11 mouse cellular contexts compared by ENCODE assay signal in the genomic region with DNA sequence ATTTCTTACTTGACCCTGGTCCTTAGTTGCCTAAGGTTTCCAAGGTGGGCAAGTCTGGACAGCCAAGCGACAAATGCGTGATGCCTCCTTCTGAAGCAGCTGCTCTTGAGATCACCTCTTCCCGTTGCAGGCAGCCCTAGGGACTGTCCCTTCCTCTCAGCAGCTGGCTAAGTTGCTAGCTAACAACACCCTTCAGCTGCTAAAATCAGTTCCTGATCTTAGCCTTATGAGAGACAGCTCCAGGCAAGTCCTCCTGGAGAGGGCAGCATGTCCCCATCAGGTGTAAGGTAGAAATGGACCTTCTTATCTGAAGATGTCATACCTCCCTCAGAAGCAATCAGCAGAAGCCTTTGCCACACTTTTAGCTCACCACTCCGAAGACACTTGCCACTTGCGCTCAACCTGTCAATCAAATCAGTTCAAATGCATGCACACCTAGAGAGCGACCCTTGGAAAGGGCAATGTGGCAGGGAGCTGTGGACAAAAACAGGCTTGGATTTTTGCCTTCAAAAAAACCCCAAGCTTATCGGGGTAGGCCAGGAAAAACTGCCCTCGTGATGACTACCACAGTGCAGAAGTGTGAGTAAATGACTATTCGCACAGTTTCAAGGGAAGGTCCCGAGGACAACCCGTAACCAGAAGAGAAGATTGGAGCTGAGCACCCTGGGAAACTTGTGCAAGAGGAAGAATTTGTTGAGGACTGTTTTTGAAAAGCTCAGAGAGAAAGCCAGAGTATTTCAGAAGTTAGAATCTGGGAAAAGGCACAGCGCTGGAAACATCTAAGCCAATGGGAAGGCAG. TPM values are rescaled to one million over a fixed set of nuclear protein-coding genes. Genes with fewer than 3 reads are reported as not detected.
DNase-seq lines count a peak whose midpoint lies in the region; ATAC-seq and TF ChIP-seq lines count a peak whose summit lies in the region.
"Had no signal": no experiment of that assay in that cellular context is flagged by ENCODE, and none has a peak within 500 bp of the region (broad histone marks: within the 10 kb centered on the region; RNA-seq: fewer than 3 reads in every experiment).

No protein-coding gene starts in this region.

- no peak for TF ChIP-seq POLR2A in heart, adult 2 months (IDR thresholded peaks at IDR 0.05; ENCODE audit: insufficient read depth, low read depth, low read length)

- no peak overlapping the region for H3K4me3 ChIP-seq in intestine, postnatal 0 days (ENCODE audit: low read depth, low read length)
- H3K4me3 ChIP-seq in intestine, embryonic 15.5 days (replicated peaks): no peak overlapping the region
- H3K4me3 ChIP-seq in neural tube, embryonic 15.5 days (replicated peaks): no peak overlapping the region
- no peak overlapping the region for H3K4me3 ChIP-seq in heart, adult 2 months
- no peak overlapping the region for H3K4me3 ChIP-seq in stomach, postnatal 0 days (ENCODE audit: low read depth, low read length)
- H3K4me3 ChIP-seq: forebrain, embryonic 13.5 days; neural tube, embryonic 13.5 days had no signal

- 79% methylated on average over 12 of the region's 12 CpGs for WGBS in intestine, postnatal 0 days
- WGBS in intestine, embryonic 15.5 days: 80% methylated on average over 12 of the region's 12 CpGs
- WGBS in neural tube, embryonic 15.5 days: 88% methylated on average over 12 of the region's 12 CpGs
- WGBS in heart, adult 2 months: 45% methylated on average over 12 of the region's 12 CpGs
- WGBS in stomach, postnatal 0 days: 72% methylated on average over 12 of the region's 12 CpGs

- H3K79me2 ChIP-seq in heart, adult 2 months (replicated peaks; ENCODE audit: control insufficient read depth, insufficient read depth, low read length): no peaks in the 10 kb centered on the region

- no peaks in the 10 kb centered on the region for H3K27me3 ChIP-seq in intestine, postnatal 0 days (replicated peaks; ENCODE audit: control insufficient read depth, insufficient read depth, low read length)
- no peaks in the 10 kb centered on the region for H3K27me3 ChIP-seq in intestine, embryonic 15.5 days (replicated peaks)
- no peaks in the 10 kb centered on the region for H3K27me3 ChIP-seq in neural tube, embryonic 15.5 days (replicated peaks)
- H3K27me3 ChIP-seq in heart, adult 2 months (ENCODE audit: control insufficient read depth, insufficient read depth, low read length): no peaks in the 10 kb centered on the region
- no peaks in the 10 kb centered on the region for H3K27me3 ChIP-seq in stomach, postnatal 0 days (ENCODE audit: control insufficient read depth, insufficient read depth, low read length)
- H3K27me3 ChIP-seq: forebrain, embryonic 13.5 days; neural tube, embryonic 13.5 days had no signal

- ATAC-seq in intestine, postnatal 0 days: no peak
- ATAC-seq in intestine, embryonic 15.5 days: no peak
- ATAC-seq in neural tube, embryonic 15.5 days (ENCODE audit: low FRiP score): 0 out of 2 replicates have a peak, but pooled peaks have one; percentile 30
- no peak for ATAC-seq in stomach, postnatal 0 days (ENCODE audit: low FRiP score, low TSS enrichment)
- ATAC-seq: forebrain, embryonic 13.5 days; inflammation-experienced regulatory T-cells, adult 6 months had no signal

- H3K4me2 ChIP-seq in intestine, postnatal 0 days (replicated peaks; ENCODE audit: low read depth): no peak overlapping the region
- no peak overlapping the region for H3K4me2 ChIP-seq in intestine, embryonic 15.5 days (replicated peaks)
- H3K4me2 ChIP-seq in neural tube, embryonic 15.5 days: no peak overlapping the region
- no peak overlapping the region for H3K4me2 ChIP-seq in stomach, postnatal 0 days (replicated peaks; ENCODE audit: low read depth)
- H3K4me2 ChIP-seq: forebrain, embryonic 13.5 days; neural tube, embryonic 13.5 days had no signal

- no peak overlapping the region for H3K27ac ChIP-seq in intestine, postnatal 0 days (ENCODE audit: low read depth, low read length)
- no peak overlapping the region for H3K27ac ChIP-seq in intestine, embryonic 15.5 days
- H3K27ac ChIP-seq in neural tube, embryonic 15.5 days (replicated peaks): no peak overlapping the region
- H3K27ac ChIP-seq in heart, adult 2 months: no peak overlapping the region
- no peak overlapping the region for H3K27ac ChIP-seq in stomach, postnatal 0 days (replicated peaks)
- H3K27ac ChIP-seq: forebrain, embryonic 13.5 days; neural tube, embryonic 13.5 days had no signal

- intact Hi-C loops in heart, adult 2 months (cut with DNase I): no loop called here

- no peaks in the 10 kb centered on the region for H3K9me3 ChIP-seq in intestine, postnatal 0 days (ENCODE audit: control insufficient read depth)
- no peaks in the 10 kb centered on the region for H3K9me3 ChIP-seq in intestine, embryonic 15.5 days
- no peaks in the 10 kb centered on the region for H3K9me3 ChIP-seq in neural tube, embryonic 15.5 days (replicated peaks)
- no peaks in the 10 kb centered on the region for H3K9me3 ChIP-seq in stomach, postnatal 0 days (ENCODE audit: control insufficient read depth, low read length)
- H3K9me3 ChIP-seq: forebrain, embryonic 13.5 days; neural tube, embryonic 13.5 days had no signal

- H3K4me1 ChIP-seq in intestine, postnatal 0 days (replicated peaks; ENCODE audit: control insufficient read depth, insufficient read depth, low read length): no peaks in the 10 kb centered on the region
- peaks cover 10% of the 10 kb centered on the region; the same call in 1 of the 2 replicates for H3K4me1 ChIP-seq in intestine, embryonic 15.5 days (replicated peaks)
- H3K4me1 ChIP-seq in neural tube, embryonic 15.5 days: peaks cover 15% of the 10 kb centered on the region
- peaks cover 14% of the 10 kb centered on the region for H3K4me1 ChIP-seq in heart, adult 2 months (ENCODE audit: control insufficient read depth, insufficient read depth, low read length)
- H3K4me1 ChIP-seq in stomach, postnatal 0 days (replicated peaks; ENCODE audit: control insufficient read depth, insufficient read depth): 0 out of 2 replicates have a peak, but pooled peaks cover 2% of the 10 kb centered on the region

- H3K9ac ChIP-seq in intestine, postnatal 0 days (ENCODE audit: low read depth, low read length): no peak overlapping the region
- H3K9ac ChIP-seq in intestine, embryonic 15.5 days: no peak overlapping the region
- no peak overlapping the region for H3K9ac ChIP-seq in neural tube, embryonic 15.5 days (replicated peaks)
- H3K9ac ChIP-seq in heart, adult 2 months (ENCODE audit: low read depth, low read length): no peak overlapping the region
- no peak overlapping the region for H3K9ac ChIP-seq in stomach, postnatal 0 days (ENCODE audit: low read length)
- H3K9ac ChIP-seq: forebrain, embryonic 13.5 days; neural tube, embryonic 13.5 days had no signal

- no peak for TF ChIP-seq EP300 in heart, adult 2 months (IDR thresholded peaks at IDR 0.05; ENCODE audit: insufficient read depth, low read depth, low read length)
- TF ChIP-seq EP300 in stomach, postnatal 0 days (optimal IDR thresholded peaks at IDR 0.05): no peak

- DNase-seq in neural tube, embryonic 10.5 days (ENCODE audit: extremely low spot score, low spot score): no peak
- peak; percentile 37 to 40 for DNase-seq in heart, adult 2 months
- DNase-seq in stomach, postnatal 0 days (ENCODE audit: low spot score): no peak
- no peak for DNase-seq in thymus, postnatal 0 days (ENCODE audit: low spot score)
- DNase-seq: lung, adult 18-20 months had no signal

- no peaks in the 10 kb centered on the region for H3K36me3 ChIP-seq in intestine, postnatal 0 days (ENCODE audit: control insufficient read depth, insufficient read depth)
- H3K36me3 ChIP-seq in intestine, embryonic 15.5 days: no peaks in the 10 kb centered on the region
- H3K36me3 ChIP-seq in neural tube, embryonic 15.5 days: no peaks in the 10 kb centered on the region
- H3K36me3 ChIP-seq in heart, adult 2 months (ENCODE audit: control insufficient read depth, insufficient read depth, low read length): no peaks in the 10 kb centered on the region
- no peaks in the 10 kb centered on the region for H3K36me3 ChIP-seq in stomach, postnatal 0 days (ENCODE audit: control insufficient read depth, insufficient read depth, low read length)
- H3K36me3 ChIP-seq: neural tube, embryonic 13.5 days had no signal

- peak; percentile 61 for TF ChIP-seq CTCF in intestine, postnatal 0 days (IDR thresholded peaks at IDR 0.05; ENCODE audit: low read depth)
- peak; percentile 67 for TF ChIP-seq CTCF in heart, adult 2 months (IDR thresholded peaks at IDR 0.05)
- peak; percentile 64 for TF ChIP-seq CTCF in stomach, postnatal 0 days (IDR thresholded peaks at IDR 0.05; ENCODE audit: low read depth)

RNA-seq across cellular contexts. Expression of gene Ndufb4, which starts 36.9 kb away (rescaled TPM):
- 117 and 120 TPM in 2 replicates for polyA plus RNA-seq in intestine, postnatal 0 days (2015; fragmentation: Nextera tagmentation; extraction: Ambion mirVana)
- polyA plus RNA-seq in intestine, embryonic 15.5 days (2015; fragmentation: Nextera tagmentation; extraction: Ambion mirVana): 58.4 and 71.7 TPM in 2 replicates
- 60.2 and 69.7 TPM in 2 replicates for polyA plus RNA-seq in neural tube, embryonic 15.5 days (2015; fragmentation: Nextera tagmentation; extraction: Ambion mirVana)
- total RNA-seq in heart, adult 2 months (2021): 100 to 1,000 TPM; 188 to 216 TPM
- 162 and 185 TPM in 2 replicates for polyA plus RNA-seq in heart, adult 2 months (2012; rRNA removed)
- 101 and 119 TPM in 2 replicates for polyA plus RNA-seq in stomach, postnatal 0 days (2015; fragmentation: Nextera tagmentation; extraction: Ambion mirVana)
- 93.4 and 93.7 TPM in 2 replicates for polyA plus RNA-seq in thymus, postnatal 0 days (2015; fragmentation: Nextera tagmentation; extraction: Ambion mirVana)

Comparison
In these comparisons a context has a peak if more than half of its experiments do, and no peak if none do; other contexts are left out.
1. DNase-seq: peak in heart, adult 2 months (2 of 2); none in neural tube, embryonic 10.5 days (single experiment), stomach, postnatal 0 days (single experiment) and thymus, postnatal 0 days (single experiment).
2. Peak in every context shown above with its lines, with median percentiles within 50 percentile points of each other: CTCF ChIP-seq.